Mouse (Mus musculus) CH12.LX (cell line): ENCODE results near the gene Dner. TPM values are rescaled to one million over a fixed set of nuclear protein-coding genes. Genes with fewer than 3 reads are reported as not detected.

Experiments
- DNase-seq: peaks from one replicate; pipeline ENCODE4 v3.0.0-alpha.2; 2013; ENCODE audit errors: extremely low read depth
- H3K27ac ChIP-seq: 2 replicates; pipeline ENCODE4 v1.5.1; 2012; ENCODE audit warnings: low read depth, mild to moderate bottlenecking, control low read depth, moderate library complexity; ENCODE audit not compliant: insufficient read depth
- H3K27me3 ChIP-seq: replicated peaks from 2 replicates; pipeline ENCODE3; 2012; ENCODE audit warnings: inconsistent platforms
- H3K36me3 ChIP-seq, 2 experiments: replicated peaks in 1 of 2; 2 replicates each; pipeline versions ENCODE3 to v1.6.1; 2012; ENCODE audit warnings: inconsistent platforms in 1 of 2, low read length in 1 of 2, mild to moderate bottlenecking in 1 of 2, mixed read lengths in 1 of 2, moderate library complexity in 1 of 2; ENCODE audit not compliant: control insufficient read depth in 1 of 2, insufficient read depth in 1 of 2
- H3K4me1 ChIP-seq, 2 experiments: 2 replicates each; pipeline ENCODE4 v1.6.1; 2012; ENCODE audit warnings: inconsistent platforms in 1 of 2, moderate library complexity in 1 of 2; ENCODE audit not compliant: insufficient read depth in 2 of 2, control insufficient read depth in 1 of 2
- H3K4me2 ChIP-seq: 2 replicates; pipeline ENCODE4 v1.6.1; 2012; ENCODE audit warnings: low read depth, mild to moderate bottlenecking, control low read depth; ENCODE audit not compliant: poor library complexity, insufficient read depth, severe bottlenecking
- H3K4me3 ChIP-seq, 3 experiments: fragments of 150-350 bp in 1 of 3; sonication (generic) in 1 of 3; replicated peaks in 1 of 3; 2 replicates each; pipeline versions ENCODE3 to v1.5.1; 2011 to 2012; ENCODE audit warnings: low read depth in 2 of 3, low read length in 2 of 3, mild to moderate bottlenecking in 2 of 3, moderate library complexity in 2 of 3, control low read depth in 1 of 3, improper control_type of control experiment in 1 of 3, inconsistent platforms in 1 of 3, mixed read lengths in 1 of 3; ENCODE audit not compliant: poor library complexity in 1 of 3
- H3K79me2 ChIP-seq: replicated peaks from 2 replicates; pipeline ENCODE4 v1.6.1; 2012; ENCODE audit warnings: mild to moderate bottlenecking, moderate library complexity; ENCODE audit not compliant: control insufficient read depth, poor library complexity, insufficient read depth, severe bottlenecking; ENCODE audit errors: extremely low read depth
- H3K9ac ChIP-seq: 2 replicates; pipeline ENCODE4 v1.6.1; 2012; ENCODE audit warnings: low read depth, mild to moderate bottlenecking, control low read depth, moderate library complexity; ENCODE audit not compliant: insufficient read depth
- H3K9me3 ChIP-seq: replicated peaks from 2 replicates; pipeline ENCODE3; 2012; ENCODE audit warnings: low read length, inconsistent platforms, mixed read lengths
- CHD1 ChIP-seq: IDR thresholded peaks from 2 replicates; pipeline ENCODE4 v1.6.1; 2012; ENCODE audit warnings: low read depth, low read length, improper control_type of control experiment, inconsistent platforms
- CTCF ChIP-seq, 2 experiments: IDR thresholded peaks in 1 of 2; conservative IDR thresholded peaks in 1 of 2; 2 replicates each; pipeline ENCODE4 v1.5.1; 2011 to 2012; ENCODE audit warnings: low read depth in 2 of 2, low read length in 2 of 2, improper control_type of control experiment in 1 of 2, inconsistent platforms in 1 of 2, mild to moderate bottlenecking in 1 of 2, moderate library complexity in 1 of 2
- E2F4 ChIP-seq: IDR thresholded peaks from 2 replicates; pipeline ENCODE4 v1.6.1; 2011; ENCODE audit warnings: low read depth, low read length, improper control_type of control experiment; ENCODE audit not compliant: insufficient replicate concordance
- ETS1 ChIP-seq: conservative IDR thresholded peaks from 2 replicates; pipeline ENCODE4 v1.6.1; 2012; ENCODE audit warnings: low read depth, mild to moderate bottlenecking, inconsistent platforms, low read length, improper control_type of control experiment, moderate library complexity
- GABPA ChIP-seq: IDR thresholded peaks from 2 replicates; pipeline ENCODE4 v1.6.1; 2012; ENCODE audit warnings: low read depth, low read length, improper control_type of control experiment, inconsistent platforms; ENCODE audit not compliant: insufficient replicate concordance
- HCFC1 ChIP-seq: IDR thresholded peaks from 2 replicates; pipeline ENCODE4 v1.6.1; 2012; ENCODE audit warnings: low read depth, mild to moderate bottlenecking, inconsistent platforms, low read length, improper control_type of control experiment
- JUN ChIP-seq: IDR thresholded peaks from 2 replicates; pipeline ENCODE4 v1.6.1; 2011; ENCODE audit warnings: low read depth, mild to moderate bottlenecking, low read length, improper control_type of control experiment, moderate library complexity; ENCODE audit not compliant: insufficient read depth
- JUND ChIP-seq: conservative IDR thresholded peaks from 2 replicates; pipeline ENCODE4 v1.6.1; 2011; ENCODE audit warnings: low read depth, low read length, improper control_type of control experiment
- MAFK ChIP-seq: IDR thresholded peaks from 2 replicates; pipeline ENCODE4 v1.6.1; 2011; ENCODE audit warnings: low read length, improper control_type of control experiment; ENCODE audit not compliant: insufficient replicate concordance
- MAX ChIP-seq: IDR thresholded peaks from 2 replicates; pipeline ENCODE4 v1.6.1; 2011; ENCODE audit warnings: low read length, improper control_type of control experiment
- MEF2A ChIP-seq: IDR thresholded peaks from 2 replicates; pipeline ENCODE4 v1.6.1; 2014; ENCODE audit warnings: low read depth, mild to moderate bottlenecking, inconsistent platforms, low read length, improper control_type of control experiment, borderline replicate concordance
- MXI1 ChIP-seq: IDR thresholded peaks from 2 replicates; pipeline ENCODE4 v1.6.1; 2011; ENCODE audit warnings: mild to moderate bottlenecking, low read depth, low read length, improper control_type of control experiment
- MYC ChIP-seq: IDR thresholded peaks from 2 replicates; pipeline ENCODE4 v1.6.1; 2011; ENCODE audit warnings: low read depth, mild to moderate bottlenecking, improper control_type of control experiment, low read length
- NELFE ChIP-seq: IDR thresholded peaks from 2 replicates; pipeline ENCODE4 v1.6.1; 2011; ENCODE audit warnings: low read depth, low read length, improper control_type of control experiment
- NRF1 ChIP-seq: IDR thresholded peaks from 2 replicates; pipeline ENCODE4 v1.6.1; 2014; ENCODE audit warnings: low read depth, mild to moderate bottlenecking, inconsistent platforms, low read length, improper control_type of control experiment, moderate library complexity
- PAX5 ChIP-seq: IDR thresholded peaks from 2 replicates; pipeline ENCODE4 v1.6.1; 2012; ENCODE audit warnings: low read length, inconsistent platforms, mixed read lengths
- POLR2AphosphoS2 ChIP-seq: IDR thresholded peaks from 2 replicates; pipeline ENCODE4 v1.6.1; 2011; ENCODE audit warnings: low read depth, low read length, improper control_type of control experiment
- RAD21 ChIP-seq: IDR thresholded peaks from 2 replicates; pipeline ENCODE4 v1.6.1; 2011; ENCODE audit warnings: low read depth, mild to moderate bottlenecking, low read length, improper control_type of control experiment, moderate library complexity
- RCOR1 ChIP-seq: conservative IDR thresholded peaks from 2 replicates; pipeline ENCODE4 v1.6.1; 2012; ENCODE audit warnings: low read depth, mild to moderate bottlenecking, inconsistent platforms, low read length, improper control_type of control experiment
- SIN3A ChIP-seq: IDR thresholded peaks from 2 replicates; pipeline ENCODE4 v1.6.1; 2012; ENCODE audit warnings: low read length, improper control_type of control experiment, inconsistent platforms
- TBP ChIP-seq: conservative IDR thresholded peaks from 2 replicates; pipeline ENCODE4 v1.6.1; 2011; ENCODE audit warnings: low read depth, low read length, improper control_type of control experiment
- TCF12 ChIP-seq: IDR thresholded peaks from 2 replicates; pipeline ENCODE4 v1.6.1; 2014; ENCODE audit warnings: low read depth, mild to moderate bottlenecking, inconsistent platforms, low read length, improper control_type of control experiment
- USF1 ChIP-seq: IDR thresholded peaks from 2 replicates; pipeline ENCODE4 v1.6.1; 2014; ENCODE audit warnings: low read depth, mild to moderate bottlenecking, inconsistent platforms, low read length, improper control_type of control experiment
- USF2 ChIP-seq: conservative IDR thresholded peaks from 2 replicates; pipeline ENCODE4 v1.6.1; 2011; ENCODE audit warnings: low read depth, low read length, improper control_type of control experiment
- ZC3H11A ChIP-seq: IDR thresholded peaks from 2 replicates; pipeline ENCODE4 v1.6.1; 2012; ENCODE audit warnings: low read depth, mild to moderate bottlenecking, inconsistent platforms, low read length, improper control_type of control experiment
- ZKSCAN1 ChIP-seq: IDR thresholded peaks from 2 replicates; pipeline ENCODE4 v1.6.1; 2012; ENCODE audit warnings: low read depth, inconsistent platforms, low read length, improper control_type of control experiment, borderline replicate concordance
- dilution Hi-C: fragments of 300-500 bp; cut with MboI; formaldehyde crosslinking; loops from 2 replicates; pipeline ENCODE4 v1.14.3; 2020; ENCODE audit warnings: low sequenced_read_pairs; ENCODE audit not compliant: extremely low pct_unique_long_range_greater_than_20kb, extremely low pct_ligation_motif_present
- in situ Hi-C: fragments of 300-500 bp; cut with MboI; formaldehyde crosslinking; loops from 3 replicates; pipeline ENCODE4 v1.14.3; 2019; ENCODE audit warnings: low sequenced_read_pairs, low pct_ligation_motif_present, low pct_unique_long_range_greater_than_20kb, mixed read lengths
- polyA plus RNA-seq: library from polyadenylated mRNA; unstranded; fragments of >175 nt; gene quantifications from 2 replicates; pipeline ENCODE4 v1.2.1, GENCODE M21; 2012; ENCODE audit warnings: low read depth; ENCODE audit not compliant: insufficient read length
- total RNA-seq, 2 experiments: library from RNA; depleted of rRNA; stranded (reverse); fragments of 300-350 nt in 1 of 2; fragments of >200 nt in 1 of 2; gene quantifications; 2 replicates each; pipeline ENCODE4 v1.2.3; 2012 to 2014

Dner gene
- total and polyA plus RNA-seq, 3 experiments = not detected

- peaks cover 7% of the 10 kb centered on the region for H3K9me3 ChIP-seq
- TF ChIP-seq MYC (no peak), SIN3A (no peak), JUND (no peak), JUN (no peak), MAX (no peak), CTCF (conservative IDR thresholded peaks at IDR 0.05 in 1 of 2, IDR thresholded peaks at IDR 0.05 in 1 of 2; ENCODE audit: low read depth in 2 of 2, low read length in 2 of 2) (no peak), MXI1 (no peak), MEF2A (no peak), ZKSCAN1 (no peak), ETS1 (no peak), PAX5 (no peak), CHD1 (no peak), E2F4 (no peak), TBP (no peak), POLR2AphosphoS2 (no peak), NELFE (no peak)
- in situ Hi-C loops = no loop called here
Measured at GRCm38 (mm10) chr1:84387616-84388015, 308.4 kb downstream of the Dner start.

GRCm38 (mm10) chr1:84386481-84387146 lies 309.4 kb downstream of the Dner start:
- no peaks in the 10 kb centered on the region for H3K27me3 ChIP-seq
- H3K36me3 ChIP-seq = no peaks in the 10 kb centered on the region
- peaks cover 7% of the 10 kb centered on the region for H3K9me3 ChIP-seq
- no peak overlapping the region for H3K4me2 ChIP-seq
- H3K4me1 ChIP-seq = peaks cover 0 to 3% of the 10 kb centered on the region in 2 experiments; a peak in 1 of 4 replicates
- TF ChIP-seq CTCF (conservative IDR thresholded peaks at IDR 0.05 in 1 of 2, IDR thresholded peaks at IDR 0.05 in 1 of 2; ENCODE audit: low read depth in 2 of 2, low read length in 2 of 2) (no peak), USF1 (no peak), PAX5 (no peak), CHD1 (no peak), MXI1 (no peak), HCFC1 (no peak), NRF1 (no peak), GABPA (no peak), MAFK (no peak), ZC3H11A (no peak), NELFE (no peak), RAD21 (no peak), TCF12 (no peak), ETS1 (no peak), RCOR1 (no peak), USF2 (no peak), MEF2A (no peak)
- no peak for DNase-seq
- no peak overlapping the region for H3K27ac ChIP-seq
- no peak overlapping the region for H3K9ac ChIP-seq
- dilution Hi-C loops (no loop called here), in situ Hi-C loops (no loop called here)
- H3K4me3 ChIP-seq = no peak overlapping the region
- H3K79me2 ChIP-seq = no peaks in the 10 kb centered on the region

More at GRCm38 (mm10) chr1:84387616-84388015, 308.4 kb downstream of the Dner start:
- Histone ChIP-seq H3K27ac (no peak overlapping the region), H3K4me3 (no peak overlapping the region), H3K79me2 (no peaks in the 10 kb centered on the region), H3K36me3 (no peaks in the 10 kb centered on the region), H3K4me1 (peaks cover 0 to 3% of the 10 kb centered on the region in 2 experiments; a peak in 1 of 4 replicates), H3K27me3 (no peaks in the 10 kb centered on the region), H3K4me2 (no peak overlapping the region), H3K9ac (no peak overlapping the region)
- DNase-seq = no peak
- dilution Hi-C loops = no loop called here
